Mouse (Mus musculus): ENCODE results near the gene Sun1.

DNA sequence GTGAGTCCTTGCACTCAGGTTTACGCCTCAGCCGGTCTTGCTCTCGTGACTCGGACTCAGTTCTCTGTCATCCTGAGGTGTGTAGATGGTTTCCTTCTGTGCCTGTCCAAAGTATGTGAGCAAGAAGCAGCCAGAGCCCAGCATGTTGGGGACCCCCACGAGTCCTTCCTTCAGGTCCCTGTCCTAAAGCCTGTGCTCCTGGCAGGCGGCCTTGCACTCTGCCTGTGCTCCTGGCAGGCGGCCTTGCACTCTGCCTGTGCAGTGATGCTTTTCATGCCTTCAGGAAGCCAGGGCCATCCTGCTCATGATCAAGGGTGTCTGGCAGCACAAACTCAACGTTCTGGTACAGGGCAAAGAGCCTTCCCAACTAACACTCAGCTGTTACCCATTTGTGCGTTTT lies 16.8 kb upstream of the Sun1 start:
- no peak for TF ChIP-seq CTCF (IDR thresholded peaks at IDR 0.05; ENCODE audit: low read depth)
- no peak for TF ChIP-seq EP300 (IDR thresholded peaks at IDR 0.05; ENCODE audit: low read depth)
